ENCODE assay signal across 8 mouse cellular contexts in the genomic region with DNA sequence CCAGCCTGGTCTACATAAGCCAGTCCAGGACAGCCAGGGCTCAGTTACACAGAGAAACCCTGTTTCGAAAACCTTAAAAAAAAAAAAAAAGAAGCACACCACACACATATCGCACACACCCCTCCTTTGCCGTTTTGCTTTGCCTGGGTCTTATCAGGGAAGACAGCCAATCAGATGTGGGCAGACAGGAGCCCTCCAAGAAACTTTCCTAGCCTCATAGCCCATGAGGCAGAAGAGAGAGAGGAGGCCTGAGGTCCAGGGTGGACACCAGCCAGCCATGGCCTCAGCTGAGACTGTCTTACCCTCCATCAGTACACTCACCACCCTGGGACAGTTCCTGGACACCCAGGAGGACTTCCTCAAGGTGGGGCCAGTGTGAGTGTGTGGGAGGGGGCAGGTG. TPM values are rescaled to one million over a fixed set of nuclear protein-coding genes. Genes with fewer than 3 reads are reported as not detected.
DNase-seq lines count a peak whose midpoint lies in the region; ATAC-seq and TF ChIP-seq lines count a peak whose summit lies in the region.

A gene (plus strand): TSS at position 177 of the 400 bp plus-strand sequence.

- intact Hi-C loops in gastrocnemius, adult 2 months (cut with DNase I) = loop anchor here (5.0 kb wide), 1 partner anchor 54 kb away; a partner anchor contains a TSS
- intact Hi-C loops in gastrocnemius, postnatal 36 days (cut with DNase I) = loop anchor here (5.0 kb wide), 1 partner anchor 54 kb away; a partner anchor contains a TSS

- no peak for DNase-seq in gastrocnemius, adult 2 months
- DNase-seq in gastrocnemius, postnatal 36 days = no peak
- no peak for DNase-seq in forebrain, postnatal 0 days
- DNase-seq in layer of hippocampus, adult 9-11 months = no peak
- no peak for DNase-seq in cerebellum, adult 18-20 months
- no peak for DNase-seq in adrenal gland, postnatal 25 days

- no peak for ATAC-seq in forebrain, postnatal 0 days
- peak; percentile 69 for ATAC-seq in megakaryocyte progenitor cell, adult 5-6 weeks (replicated peaks; ENCODE audit: poor library complexity)

- peak within 1 kb of the TSS; percentile 97 for H3K4me2 ChIP-seq in forebrain, postnatal 0 days (ENCODE audit: low read depth)

- TF ChIP-seq POLR2A in ES-Bruce4 (IDR thresholded peaks at IDR 0.05; ENCODE audit: insufficient read depth, low read length) = no peak

- H3K4me3 ChIP-seq in gastrocnemius, adult 2 months = peak within 1 kb of the TSS; percentile 89
- H3K4me3 ChIP-seq in ES-Bruce4 (ENCODE audit: low read depth, low read length) = peak within 1 kb of the TSS; percentile 64
- H3K4me3 ChIP-seq in forebrain, postnatal 0 days (ENCODE audit: low read depth, low read length) = peak within 1 kb of the TSS; percentile 45

- H3K4me1 ChIP-seq in ES-Bruce4 (ENCODE audit: control insufficient read depth, insufficient read depth, low read length) = peaks cover 9% of the 10 kb centered on the region
- H3K4me1 ChIP-seq in forebrain, postnatal 0 days (ENCODE audit: insufficient read depth) = peaks cover 5% of the 10 kb centered on the region; the same call in 1 of the 2 replicates

- TF ChIP-seq CTCF in gastrocnemius, adult 2 months (IDR thresholded peaks at IDR 0.05) = no peak
- no peak for TF ChIP-seq CTCF in ES-Bruce4 (IDR thresholded peaks at IDR 0.05; ENCODE audit: low read depth, low read length)
- no peak for TF ChIP-seq CTCF in forebrain, postnatal 0 days (IDR thresholded peaks at IDR 0.05; ENCODE audit: low read depth)

- WGBS in forebrain, postnatal 0 days = 71% methylated on average over 3 of the region's 3 CpGs

- H3K9me3 ChIP-seq in ES-Bruce4 (replicated peaks; ENCODE audit: control insufficient read depth, insufficient read depth, low read length, poor library complexity, severe bottlenecking) = no peaks in the 10 kb centered on the region
- no peaks in the 10 kb centered on the region for H3K9me3 ChIP-seq in forebrain, postnatal 0 days (ENCODE audit: low read length)

- H3K9ac ChIP-seq in ES-Bruce4 (ENCODE audit: low read depth, poor library complexity, severe bottlenecking) = peak within 1 kb of the TSS; percentile 85
- H3K9ac ChIP-seq in forebrain, postnatal 0 days = peak within 1 kb of the TSS; percentile 50

- H3K27ac ChIP-seq in gastrocnemius, adult 2 months = peak within 1 kb of the TSS; percentile 93
- H3K27ac ChIP-seq in ES-Bruce4 (ENCODE audit: insufficient read depth, low read length) = no peak within 1 kb of the TSS
- no peak within 1 kb of the TSS for H3K27ac ChIP-seq in forebrain, postnatal 0 days (ENCODE audit: low read depth, low read length)

- H3K36me3 ChIP-seq in ES-Bruce4 (ENCODE audit: control insufficient read depth, insufficient read depth, low read length, poor library complexity, severe bottlenecking) = no peaks in the 10 kb centered on the region
- H3K36me3 ChIP-seq in forebrain, postnatal 0 days (ENCODE audit: insufficient read depth) = no peaks in the 10 kb centered on the region

- no peaks in the 10 kb centered on the region for H3K27me3 ChIP-seq in ES-Bruce4 (ENCODE audit: control insufficient read depth, insufficient read depth, low read length, poor library complexity, severe bottlenecking)
- no peaks in the 10 kb centered on the region for H3K27me3 ChIP-seq in forebrain, postnatal 0 days (ENCODE audit: insufficient read depth, low read length)

- no peak for TF ChIP-seq EP300 in ES-Bruce4 (IDR thresholded peaks at IDR 0.05; ENCODE audit: insufficient read depth, low read depth, low read length)

RNA-seq across cellular contexts. Expression of the gene that starts here (rescaled TPM):
- not detected for total RNA-seq in gastrocnemius, adult 2 months (2021)
- total RNA-seq in gastrocnemius, postnatal 36 days (2021) = not detected
- not detected in 2 replicates for polyA plus RNA-seq in ES-Bruce4 (2011; ENCODE audit: insufficient read depth, insufficient read length, low read depth, missing spikeins)
- 0.46 TPM in 1 of 2 replicates, not detected in the other for total RNA-seq in forebrain, postnatal 0 days (2014; rRNA removed)
- polyA plus RNA-seq in forebrain, postnatal 0 days (2015; fragmentation: Nextera tagmentation; extraction: Ambion mirVana) = 0.50 and 0.77 TPM in 2 replicates
- total RNA-seq in megakaryocyte progenitor cell, adult 5-6 weeks (2015) = 12.3 and 22.4 TPM in 2 replicates
- total RNA-seq in megakaryocyte progenitor cell, adult 5-6 weeks (2017) = 14.0 and 30.8 TPM in 2 replicates
- total RNA-seq in adrenal gland, postnatal 25 days (2021) = 0.27 TPM in 1 of 2 replicates, not detected in the other
